Mouse (Mus musculus) skeletal muscle tissue, postnatal 0 days (tissue): ENCODE results near the gene Smyd4. TPM values are rescaled to one million over a fixed set of nuclear protein-coding genes. Genes with fewer than 3 reads are reported as not detected.

ENCODE experiments used
- microRNA-seq, 2 experiments: library from miRNA; unstranded; fragments of <30 nt; microRNA quantifications; one replicate each; pipeline ENCODE4; 2016
- polyA plus RNA-seq: library from polyadenylated mRNA; unstranded; fragments of >200 nt; fragmentation: Nextera tagmentation; extraction: Ambion mirVana; gene quantifications from 2 replicates; pipeline ENCODE4 v1.2.1, GENCODE M21; 2015

Gene Smyd4
- 9.9 and 12.0 TPM in 2 replicates for polyA plus RNA-seq

GRCm38 (mm10) chr11:75348199-75348889 lies at the start of gene Smyd4, which contains the start of gene Rpa1:
Smyd4 (plus strand) TSS chr11:75348433.
Rpa1 (minus strand) TSS chr11:75348324.

GRCm38 (mm10) chr11:75422013-75422792 lies 74.0 kb downstream of the Smyd4 start, which contains the start of gene Serpinf1:
Serpinf1 (minus strand) TSS chr11:75422701.

GRCm38 (mm10) chr11:75439363-75439762 lies 91.1 kb downstream of the Smyd4 start, which contains the start of gene Serpinf2:
Serpinf2 (minus strand) TSS chr11:75439591.

GRCm38 (mm10) chr11:75453991-75454930 lies 106.0 kb downstream of the Smyd4 start, which contains the start of gene Wdr81:
Wdr81 (minus strand) TSS chr11:75454717.

Small RNA genes within 50 kb of the gene (microRNA-seq; reads per million reads assigned to microRNA genes)
- gene Gm47300, result 0 reads per million in 2 experiments

Other genes starting within 250 kb of the Smyd4 start
- 9.8 and 15.9 TPM in 2 replicates for gene Hic1, start 178.9 kb upstream of the Smyd4 start, polyA plus RNA-seq
- 7.4 and 9.6 TPM in 2 replicates for gene Ovca2, start 169.6 kb upstream of the Smyd4 start, polyA plus RNA-seq
- gene Dph1, start 157.2 kb upstream of the Smyd4 start, polyA plus RNA-seq, result 13.7 and 14.3 TPM in 2 replicates
- 0.95 and 1.3 TPM in 2 replicates for gene Rtn4rl1, start 154.7 kb upstream of the Smyd4 start, polyA plus RNA-seq
- gene Rpa1, start 109 bp upstream of the Smyd4 start, polyA plus RNA-seq, result 36.4 and 38.5 TPM in 2 replicates
- 174 and 240 TPM in 2 replicates for gene Serpinf1, start 74.3 kb downstream of the Smyd4 start, polyA plus RNA-seq
- gene Serpinf2, start 91.2 kb downstream of the Smyd4 start, polyA plus RNA-seq, result 0.23 and 0.29 TPM in 2 replicates
- 2.7 TPM in 2 replicates for gene Wdr81, start 106.3 kb downstream of the Smyd4 start, polyA plus RNA-seq
- gene Tlcd2, start 113.3 kb downstream of the Smyd4 start, polyA plus RNA-seq, result 14.1 TPM in 2 replicates
- 15.5 and 16.9 TPM in 2 replicates for gene Prpf8, start 138.4 kb downstream of the Smyd4 start, polyA plus RNA-seq
- gene Rilp, start 161.7 kb downstream of the Smyd4 start, polyA plus RNA-seq, result 10.7 and 12.4 TPM in 2 replicates
- 5.8 and 6.0 TPM in 2 replicates for gene Scarf1, start 165.1 kb downstream of the Smyd4 start, polyA plus RNA-seq
- gene Slc43a2, start 183.3 kb downstream of the Smyd4 start, polyA plus RNA-seq, result 7.1 and 7.8 TPM in 2 replicates
- gene Pitpna, start 239.7 kb downstream of the Smyd4 start, polyA plus RNA-seq, result 57.1 and 65.3 TPM in 2 replicates